Mouse (Mus musculus) lung, postnatal 10 days (tissue): ENCODE data around the gene Resp18.

Experiments
- DNase-seq: peaks from one replicate; pipeline ENCODE4 v3.0.0; 2021

Resp18 gene

GRCm38 (mm10) chr1:75278228-75278627 is at the start of gene Resp18:
TSS of gene Resp18 (minus strand) at chr1:75278415.
- DNase-seq = no peak

DNA sequence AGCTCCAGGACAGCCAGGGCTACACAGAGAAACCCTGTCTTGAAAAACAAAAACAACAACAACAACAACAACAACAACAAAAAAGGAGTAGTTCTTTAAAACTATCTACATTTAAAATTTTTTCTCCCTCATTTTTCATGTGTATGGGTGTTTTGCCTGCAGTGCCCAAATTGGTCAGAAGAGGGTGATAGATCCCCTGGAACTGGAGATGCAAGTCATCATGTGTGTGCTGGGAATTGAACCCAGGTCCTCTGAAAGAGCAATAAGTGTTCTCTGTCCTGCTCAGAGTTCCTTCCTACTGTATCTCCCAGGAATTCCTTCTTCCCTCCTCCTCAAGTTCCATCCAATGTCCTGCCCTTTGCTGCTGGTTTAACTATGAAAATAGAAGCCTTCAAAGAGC is 49.2 kb upstream of the Resp18 start:
- no peak for DNase-seq

GRCm38 (mm10) chr1:75319166-75319565 is 41.0 kb upstream of the Resp18 start:
- DNase-seq = no peak

- DNase-seq = no peak
Observed at GRCm38 (mm10) chr1:75318736-75319135, 40.5 kb upstream of the Resp18 start.

- no peak for DNase-seq
Observed at GRCm38 (mm10) chr1:75318301-75318700, 40.1 kb upstream of the Resp18 start.

DNA sequence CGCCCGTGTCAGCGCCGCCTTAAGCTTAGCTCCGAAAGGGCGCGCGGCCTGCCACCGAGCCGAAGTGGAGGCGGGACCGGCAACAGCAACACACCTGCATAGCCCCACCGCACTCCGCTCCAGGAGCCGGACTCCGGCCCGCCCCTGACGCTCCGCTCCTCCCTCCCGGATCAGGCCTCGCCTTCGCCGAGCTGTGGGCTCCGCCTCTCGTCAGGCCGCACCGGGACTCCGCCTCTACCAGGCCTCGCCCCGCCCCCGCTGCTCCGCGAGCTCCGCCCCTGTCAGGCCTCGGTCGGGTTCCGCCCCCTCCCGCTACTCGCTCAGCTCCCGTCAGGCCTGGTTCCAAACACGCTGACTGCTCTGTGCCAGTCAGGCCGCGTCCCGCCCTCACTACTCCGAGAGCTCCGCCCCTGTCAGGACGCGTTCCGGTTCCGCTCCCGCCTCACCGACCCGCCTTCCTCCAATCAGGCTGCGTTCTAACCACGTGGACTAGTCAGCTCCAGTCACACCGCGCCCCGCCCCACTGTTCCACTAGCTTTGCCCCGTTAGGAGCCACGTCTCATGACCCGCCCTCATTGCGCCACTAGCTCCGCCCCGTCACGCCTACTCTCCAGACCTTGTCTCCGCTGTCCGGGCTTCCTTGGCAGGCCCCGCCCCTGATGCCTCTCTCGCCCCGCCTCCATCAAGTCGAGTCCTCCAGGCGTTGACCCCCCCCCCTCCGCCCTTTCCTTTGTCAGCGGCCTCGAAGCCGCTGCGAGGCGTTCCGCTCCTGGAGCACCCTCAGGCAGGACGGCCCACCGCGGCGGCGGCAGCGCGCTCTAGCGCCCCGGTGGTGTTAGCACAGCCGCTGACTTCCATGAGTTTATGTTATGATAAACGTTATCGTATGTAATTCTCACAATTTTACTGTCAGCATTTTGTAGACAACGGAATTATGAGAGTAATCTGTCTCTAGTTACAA is 39.3 kb upstream of the Resp18 start, which contains the start of gene Dnpep:
Gene Dnpep (minus strand): TSS at position 750 of the 961 bp plus-strand sequence.
- DNase-seq = peak; percentile 100

GRCm38 (mm10) chr1:75316861-75317240 is 38.6 kb upstream of the Resp18 start:
- DNase-seq = peak; percentile 95

DNA sequence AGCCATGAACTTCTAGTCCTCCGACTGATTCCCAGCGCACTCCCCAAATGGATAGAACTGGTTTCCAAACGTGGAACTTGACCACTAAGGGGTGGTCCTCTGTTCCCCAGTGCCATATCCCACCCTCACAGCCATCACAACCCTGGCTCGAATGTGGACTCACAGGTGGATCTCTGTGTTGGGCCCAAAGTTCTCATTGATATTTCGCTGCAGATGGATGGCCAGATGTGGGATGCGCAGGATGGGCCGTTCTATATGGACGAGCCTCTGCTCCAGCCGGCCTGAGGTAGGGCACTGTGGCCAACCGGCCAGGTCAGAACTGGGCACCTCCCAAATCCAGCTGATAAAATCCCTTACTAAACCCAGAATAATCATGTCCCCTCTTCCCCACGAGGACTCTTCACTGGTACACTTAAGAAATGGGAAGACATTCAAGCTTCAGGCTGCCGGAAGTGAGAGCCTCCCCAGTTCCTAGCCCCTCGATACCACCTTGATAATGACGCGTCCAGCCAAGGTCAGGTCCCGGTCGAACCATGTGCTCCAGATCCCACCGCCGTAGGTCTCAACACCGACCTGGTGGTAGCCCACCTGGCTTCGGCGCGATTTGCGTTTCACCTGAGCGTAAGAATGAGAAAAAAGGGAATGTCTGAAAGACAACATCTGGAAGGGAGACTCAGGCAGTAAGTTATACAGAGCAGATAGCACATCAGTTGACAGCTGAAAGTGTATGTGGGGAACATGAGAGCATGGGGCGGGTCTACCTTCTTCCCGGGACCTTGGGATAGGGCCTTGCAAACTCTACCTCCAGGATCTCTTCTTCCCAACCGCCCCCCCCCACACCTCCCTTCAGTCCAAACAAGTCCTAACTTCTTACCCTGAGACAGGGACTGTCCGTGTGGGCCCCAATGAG is 37.5 kb upstream of the Resp18 start:
- peak; percentile 10 for DNase-seq

- DNase-seq = no peak
Observed at GRCm38 (mm10) chr1:75315011-75315410, 36.8 kb upstream of the Resp18 start.

DNA sequence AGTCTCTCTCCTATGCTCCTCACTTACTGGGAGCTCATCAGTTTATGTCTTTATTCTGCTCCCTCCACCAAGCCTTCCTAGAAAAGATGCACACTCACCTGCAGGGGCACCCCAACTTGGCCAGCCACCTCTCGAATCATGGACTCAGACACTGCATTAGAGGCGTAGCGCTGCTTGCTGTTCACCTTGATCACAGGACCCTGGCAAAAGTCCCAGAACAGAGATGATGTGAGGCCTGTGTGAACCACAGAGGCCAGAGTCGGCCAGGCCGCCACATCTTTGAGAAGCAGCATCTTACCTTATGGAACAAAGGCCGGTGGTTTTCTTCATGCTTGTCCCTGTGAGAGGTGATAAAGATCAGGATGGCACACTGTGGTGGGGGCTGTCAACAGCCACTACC is 33.5 kb upstream of the Resp18 start:
- no peak for DNase-seq

GRCm38 (mm10) chr1:75304662-75305061 is 26.4 kb upstream of the Resp18 start:
- no peak for DNase-seq

- no peak for DNase-seq
Observed at GRCm38 (mm10) chr1:75294294-75294693, 16.1 kb upstream of the Resp18 start.

GRCm38 (mm10) chr1:75293331-75293701 is 15.1 kb upstream of the Resp18 start:
- no peak for DNase-seq

GRCm38 (mm10) chr1:75292476-75293330 is 14.5 kb upstream of the Resp18 start:
- no peak for DNase-seq

GRCm38 (mm10) chr1:75291321-75291720 is 13.1 kb upstream of the Resp18 start:
- DNase-seq = no peak

GRCm38 (mm10) chr1:75290582-75290981 is 12.4 kb upstream of the Resp18 start:
- peak; percentile 36 for DNase-seq

- DNase-seq = no peak
Observed at GRCm38 (mm10) chr1:75289888-75290431, 11.7 kb upstream of the Resp18 start.

DNA sequence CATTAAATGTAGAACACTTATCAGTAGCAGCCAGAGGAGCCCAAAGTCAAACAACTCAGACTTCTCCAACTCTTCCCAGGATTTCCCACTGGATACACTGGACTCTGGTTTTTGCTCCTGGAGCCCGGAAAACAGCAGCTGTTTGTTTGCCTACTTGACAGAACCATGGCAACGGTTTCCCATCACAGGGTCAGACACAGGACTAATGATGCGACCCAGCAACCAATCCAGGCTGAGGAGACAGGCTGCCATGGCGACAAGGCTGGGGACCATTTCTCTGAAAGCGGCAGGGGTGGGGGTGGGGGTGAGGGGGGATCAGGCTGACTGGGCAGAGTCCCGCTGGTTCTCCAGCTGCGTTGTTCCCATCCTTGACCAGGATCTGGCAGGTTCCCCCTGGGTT is 11.2 kb upstream of the Resp18 start:
- DNase-seq = peak; percentile 22

GRCm38 (mm10) chr1:75284911-75285310 is 6.7 kb upstream of the Resp18 start:
- no peak for DNase-seq

GRCm38 (mm10) chr1:75283017-75283416 is 4.8 kb upstream of the Resp18 start:
- no peak for DNase-seq

- DNase-seq = peak; percentile 63
Observed at GRCm38 (mm10) chr1:75277195-75278188, 723 bp downstream of the Resp18 start.
